Mouse (Mus musculus) heart, adult 8-10 months (tissue): ENCODE measurements around the gene Grk1. TPM values are rescaled to one million over a fixed set of nuclear protein-coding genes. Genes with fewer than 3 reads are reported as not detected.

Source experiments
- total RNA-seq, 4 experiments: library from RNA; stranded (reverse); gene quantifications; 2 replicates each; pipeline ENCODE4 v1.2.4; 2022

Grk1 gene
- total RNA-seq, 4 experiments from 2014 or later = not detected

Other genes with a start within 250 kb of the Grk1 start
- 100 to 1,000 TPM; 413 to 443 (median 429) TPM for gene Lamp1, start 245.9 kb upstream of the Grk1 start, total RNA-seq
- gene Grtp1, start 204.5 kb upstream of the Grk1 start, total RNA-seq = 1 to 10 TPM; 3.7 to 6.6 (median 4.6) TPM
- gene Adprhl1, start 150.9 kb upstream of the Grk1 start, total RNA-seq = 100 to 1,000 TPM; 586 to 686 (median 600) TPM
- 10 to 100 TPM; 67.1 to 79.4 (median 73.3) TPM for gene Dcun1d2, start 117.0 kb upstream of the Grk1 start, total RNA-seq
- 10 to 100 TPM; 28.3 to 38.8 (median 33.8) TPM for gene Tmco3, start 116.9 kb upstream of the Grk1 start, total RNA-seq
- gene Tfdp1, start 66.3 kb upstream of the Grk1 start, total RNA-seq = 10 to 100 TPM; 34.4 to 43.9 (median 38.3) TPM
- gene Atp4b, start 8.3 kb upstream of the Grk1 start, total RNA-seq = not detected
- gene Tmem255b, start 30.1 kb downstream of the Grk1 start, total RNA-seq = 1 to 10 TPM; 3.7 to 7.5 (median 5.7) TPM
- 100 to 1,000 TPM; 113 to 140 (median 124) TPM for gene Gas6, start 89.4 kb downstream of the Grk1 start, total RNA-seq
- gene 1700029H14Rik, start 157.4 kb downstream of the Grk1 start, total RNA-seq = not detected